Mouse (Mus musculus) heart, postnatal 0 days (tissue): ENCODE data around the gene Myom3.

Source experiments
- CTCF ChIP-seq: IDR thresholded peaks from 2 replicates; pipeline ENCODE4 v1.5.1; 2016; ENCODE audit warnings: antibody characterized with exemption, control low read depth, low read depth
- EP300 ChIP-seq: IDR thresholded peaks from 2 replicates; pipeline ENCODE4 v1.6.1; 2016; ENCODE audit warnings: antibody characterized with exemption, low read depth

DNA sequence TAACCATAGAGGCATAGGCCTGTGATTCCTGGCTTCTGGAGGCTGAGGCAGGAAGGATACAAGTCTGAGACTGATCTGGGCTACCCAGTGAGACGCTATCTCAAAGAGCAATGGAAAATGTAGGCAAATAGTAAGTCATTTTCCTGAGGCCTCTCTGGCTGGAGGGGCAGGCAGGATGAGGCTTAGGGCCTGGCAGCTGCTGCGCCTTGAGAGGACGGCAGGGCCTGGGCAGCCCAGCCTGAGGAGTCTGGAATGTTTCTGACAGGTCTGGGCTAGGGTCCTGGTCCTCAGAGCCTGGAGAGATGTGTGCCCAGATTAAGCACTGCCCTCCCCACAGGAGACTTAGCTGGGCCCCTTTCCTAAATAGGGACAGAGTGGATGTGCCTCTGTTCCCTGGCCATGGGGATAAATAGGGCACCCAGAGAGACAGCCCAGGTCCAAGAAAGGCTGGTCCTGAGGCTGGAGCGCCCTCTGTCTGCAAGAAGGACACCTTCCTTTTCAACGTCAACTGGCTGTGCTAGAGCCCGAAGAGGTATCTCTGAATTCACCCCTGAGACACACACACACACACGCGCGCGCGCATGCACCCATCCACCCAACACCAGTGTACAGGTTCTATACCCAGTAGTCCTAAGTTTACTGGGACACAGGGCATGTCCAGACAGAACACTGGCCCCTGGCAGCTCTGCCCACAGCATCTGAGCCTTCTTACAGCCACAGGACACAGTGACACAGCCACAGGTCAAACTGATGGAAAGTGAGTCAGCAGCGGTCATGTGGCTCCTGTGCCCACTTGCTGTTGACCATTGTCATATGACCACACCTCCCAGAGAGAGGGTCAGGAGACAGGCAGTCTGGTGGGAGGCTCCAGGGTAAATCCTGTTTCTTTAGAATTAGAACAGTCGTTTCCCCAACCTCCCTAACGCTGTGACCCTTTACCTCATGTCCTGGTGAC is 9.3 kb downstream of the Myom3 start:
- TF ChIP-seq CTCF (peak; percentile 66), EP300 (no peak)
